Mouse (Mus musculus) kidney, postnatal 36 days (tissue): ENCODE results near the gene Exoc6b.

ENCODE experiments used
- DNase-seq, 2 experiments: peaks; one replicate each; pipeline ENCODE4 v3.0.0; 2021 to 2022; ENCODE audit warnings: mixed read lengths in 2 of 2

Gene Exoc6b

GRCm38 (mm10) chr6:84875869-84876268 is 193.4 kb downstream of the Exoc6b start:
- DNase-seq: no peak

- peak; percentile 18 to 29 for DNase-seq
These were observed 202.2 kb downstream of the Exoc6b start for GRCm38 (mm10) chr6:84867114-84867513.

GRCm38 (mm10) chr6:84864625-84865024 is 204.7 kb downstream of the Exoc6b start:
- no peak for DNase-seq

GRCm38 (mm10) chr6:84863816-84864375 is 205.4 kb downstream of the Exoc6b start:
- no peak for DNase-seq

GRCm38 (mm10) chr6:84845665-84846064 is 223.6 kb downstream of the Exoc6b start:
- DNase-seq: no peak

GRCm38 (mm10) chr6:84841138-84841537 is 228.2 kb downstream of the Exoc6b start:
- no peak for DNase-seq

GRCm38 (mm10) chr6:84807546-84807945 is 261.8 kb downstream of the Exoc6b start:
- DNase-seq: no peak

GRCm38 (mm10) chr6:84806132-84806730 is 263.1 kb downstream of the Exoc6b start:
- peak in 1 of 2 experiments; percentile 8 for DNase-seq

- DNase-seq: no peak
These were observed 270.6 kb downstream of the Exoc6b start for GRCm38 (mm10) chr6:84798736-84799135.

GRCm38 (mm10) chr6:84783994-84784393 is 285.3 kb downstream of the Exoc6b start:
- no peak for DNase-seq

- DNase-seq: no peak
These were observed 289.3 kb downstream of the Exoc6b start for GRCm38 (mm10) chr6:84779987-84780386.

- peak in 1 of 2 experiments; percentile 12 for DNase-seq
These were observed 290.3 kb downstream of the Exoc6b start for GRCm38 (mm10) chr6:84778970-84779369.

- DNase-seq: no peak
These were observed 293.4 kb downstream of the Exoc6b start for GRCm38 (mm10) chr6:84775908-84776307.

GRCm38 (mm10) chr6:84755266-84755665 is 314.0 kb downstream of the Exoc6b start:
- no peak for DNase-seq

- DNase-seq: no peak
These were observed 316.4 kb downstream of the Exoc6b start for GRCm38 (mm10) chr6:84752806-84753420.

- no peak for DNase-seq
These were observed 317.9 kb downstream of the Exoc6b start for GRCm38 (mm10) chr6:84751409-84751808.

- no peak for DNase-seq
These were observed 322.4 kb downstream of the Exoc6b start for GRCm38 (mm10) chr6:84746847-84747395.

- no peak for DNase-seq
These were observed 323.0 kb downstream of the Exoc6b start for GRCm38 (mm10) chr6:84746193-84746846.

- DNase-seq: no peak
These were observed 323.7 kb downstream of the Exoc6b start for GRCm38 (mm10) chr6:84745570-84745969.

- DNase-seq: no peak
These were observed 327.1 kb downstream of the Exoc6b start for GRCm38 (mm10) chr6:84742227-84742626.

- peak; percentile 41 to 77 for DNase-seq
These were observed 332.4 kb downstream of the Exoc6b start for GRCm38 (mm10) chr6:84736942-84737341.

- DNase-seq: no peak
These were observed 342.4 kb downstream of the Exoc6b start for GRCm38 (mm10) chr6:84726876-84727275.

- DNase-seq: no peak
These were observed 356.1 kb downstream of the Exoc6b start for GRCm38 (mm10) chr6:84713171-84713570.

- DNase-seq: no peak
These were observed 358.5 kb downstream of the Exoc6b start for GRCm38 (mm10) chr6:84710831-84711230.
